Mouse (Mus musculus): ENCODE measurements around the gene Gm37240. TPM values are rescaled to one million over a fixed set of nuclear protein-coding genes. Genes with fewer than 3 reads are reported as not detected.

Gm37240 gene
- polyA plus RNA-seq, 2 experiments from 2014 or later: 3.6 to 5.5 TPM

GRCm38 (mm10) chr3:85232846-85233245 is 654.5 kb downstream of the Gm37240 start:
- ATAC-seq: no peak

- ATAC-seq: no peak
These were observed 665.3 kb downstream of the Gm37240 start for GRCm38 (mm10) chr3:85222046-85222445.

DNA sequence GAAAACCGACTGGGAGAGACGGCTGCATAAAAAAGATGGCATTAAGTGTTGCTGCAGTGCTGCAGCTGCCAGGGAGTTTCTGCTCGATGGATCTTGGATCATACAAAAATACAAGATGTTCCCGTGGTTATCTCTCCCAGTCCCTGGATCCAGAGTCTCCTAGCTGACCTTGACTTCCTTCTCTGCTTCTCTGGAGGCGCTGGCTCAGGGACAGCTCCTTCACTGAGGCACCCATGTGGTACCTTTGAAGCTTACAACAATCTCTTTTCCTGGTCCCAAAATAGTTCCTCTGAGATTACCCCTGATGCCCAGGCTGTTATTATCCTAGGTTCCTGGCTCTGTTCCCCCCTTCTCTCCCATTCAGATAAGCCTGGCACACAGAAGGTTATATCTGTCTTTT is 672.4 kb downstream of the Gm37240 start:
- ATAC-seq: no peak

DNA sequence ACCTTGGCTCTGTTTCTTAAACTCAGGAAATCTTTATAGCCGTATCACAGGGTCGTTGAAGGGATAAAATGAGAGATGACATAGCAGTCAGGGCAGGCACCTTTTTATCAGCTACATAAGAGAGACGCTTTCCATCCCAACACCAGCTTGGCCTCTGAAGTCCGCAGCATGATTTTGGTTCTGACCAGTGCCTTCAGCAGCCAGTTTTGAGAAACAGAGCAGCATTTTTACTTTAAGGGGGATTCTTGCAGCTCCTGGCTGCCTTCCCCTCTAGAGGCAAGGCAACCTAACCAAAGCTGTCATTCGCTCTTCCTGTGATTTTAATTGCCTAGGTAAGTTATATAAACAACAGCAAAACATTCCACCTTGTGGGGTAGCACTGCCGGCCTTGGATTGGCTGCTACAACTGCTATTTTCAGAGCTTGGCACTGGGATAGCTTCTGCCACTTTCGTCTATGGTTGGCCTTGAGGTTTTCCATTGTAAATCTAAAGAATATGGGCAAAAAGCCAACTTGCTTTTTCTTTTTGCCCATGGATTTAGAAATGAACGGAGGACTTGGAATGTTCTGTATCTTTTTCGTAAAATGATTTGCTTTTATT is 674.5 kb downstream of the Gm37240 start:
- no peak for ATAC-seq

GRCm38 (mm10) chr3:85209887-85210844 is 677.2 kb downstream of the Gm37240 start:
- ATAC-seq: no peak

GRCm38 (mm10) chr3:85206475-85206874 is 680.8 kb downstream of the Gm37240 start:
- no peak for ATAC-seq

GRCm38 (mm10) chr3:85205911-85206310 is 681.4 kb downstream of the Gm37240 start:
- no peak for ATAC-seq

- ATAC-seq: no peak
These were observed 683.7 kb downstream of the Gm37240 start for GRCm38 (mm10) chr3:85203659-85204058.

GRCm38 (mm10) chr3:85202726-85203125 is 684.6 kb downstream of the Gm37240 start:
- ATAC-seq: peak; percentile 70

- no peak for ATAC-seq
These were observed 685.5 kb downstream of the Gm37240 start for GRCm38 (mm10) chr3:85201785-85202184.

GRCm38 (mm10) chr3:85198496-85198895 is 688.8 kb downstream of the Gm37240 start:
- no peak for ATAC-seq

GRCm38 (mm10) chr3:85197148-85197547 is 690.2 kb downstream of the Gm37240 start:
- no peak for ATAC-seq

DNA sequence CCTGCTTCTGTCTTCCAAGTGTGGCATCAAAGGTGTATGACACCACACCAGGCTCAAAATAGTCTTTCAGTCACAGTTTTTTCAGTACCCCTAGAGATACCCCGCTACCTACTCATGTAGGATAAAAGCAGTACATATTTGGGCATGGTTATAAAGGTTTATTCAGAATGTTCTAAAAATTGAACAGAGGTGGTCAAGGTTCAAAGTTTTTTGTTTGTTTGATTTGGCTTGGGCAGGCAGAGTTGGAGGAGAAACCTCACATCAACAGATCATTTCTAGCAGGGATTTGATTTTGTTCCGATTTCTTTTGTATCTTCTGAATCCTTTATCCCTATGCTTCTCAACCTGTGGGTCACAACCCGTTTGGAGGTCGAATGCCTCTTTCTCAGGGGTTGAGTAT is 690.7 kb downstream of the Gm37240 start:
- ATAC-seq: no peak

DNA sequence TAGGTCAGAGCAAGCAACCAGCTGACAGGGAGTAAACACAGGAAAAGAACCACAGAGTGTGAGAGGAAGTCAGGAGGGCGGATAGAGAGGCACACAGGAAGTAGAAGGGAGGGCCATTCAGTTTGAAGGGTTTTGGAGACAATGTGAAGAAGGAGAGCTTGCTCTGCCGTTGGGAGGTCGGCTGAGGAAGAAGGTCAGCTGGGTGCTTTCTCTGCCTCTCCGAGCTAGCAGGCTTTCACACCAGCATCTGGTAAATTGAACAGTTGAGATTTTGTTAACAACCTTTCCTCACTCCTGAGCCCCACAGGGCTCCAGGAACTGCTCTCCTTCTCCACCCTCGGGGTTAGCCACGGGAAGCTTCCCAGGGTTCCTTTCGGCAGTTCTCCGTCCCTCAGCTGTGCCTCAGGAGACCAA is 692.2 kb downstream of the Gm37240 start:
- peak; percentile 94 for ATAC-seq

GRCm38 (mm10) chr3:85189791-85190190 is 697.5 kb downstream of the Gm37240 start:
- no peak for ATAC-seq

GRCm38 (mm10) chr3:85188364-85188763 is 699.0 kb downstream of the Gm37240 start:
- ATAC-seq: peak; percentile 47

- ATAC-seq: no peak
These were observed 700.6 kb downstream of the Gm37240 start for GRCm38 (mm10) chr3:85186661-85187076.

DNA sequence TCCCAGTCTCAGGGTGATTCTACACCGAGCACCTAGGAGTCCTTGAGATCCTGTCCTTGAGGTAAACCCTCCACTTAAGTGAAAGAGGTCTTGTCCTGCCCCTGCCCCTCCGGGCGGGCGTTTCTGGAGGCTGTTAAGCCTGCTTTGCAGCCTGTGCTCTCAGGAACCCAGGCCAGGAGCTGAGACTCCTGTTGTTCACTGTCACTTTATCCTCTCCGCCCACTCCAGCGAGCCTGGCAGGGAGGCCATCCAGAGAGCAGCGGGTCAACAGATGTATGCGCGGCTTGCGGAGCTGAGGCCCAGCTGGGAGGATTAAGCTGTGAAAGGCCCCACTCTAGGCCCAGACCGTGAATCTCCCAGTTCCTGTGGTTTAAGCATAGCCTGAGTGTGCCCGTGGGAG is 701.5 kb downstream of the Gm37240 start:
- ATAC-seq: no peak

DNA sequence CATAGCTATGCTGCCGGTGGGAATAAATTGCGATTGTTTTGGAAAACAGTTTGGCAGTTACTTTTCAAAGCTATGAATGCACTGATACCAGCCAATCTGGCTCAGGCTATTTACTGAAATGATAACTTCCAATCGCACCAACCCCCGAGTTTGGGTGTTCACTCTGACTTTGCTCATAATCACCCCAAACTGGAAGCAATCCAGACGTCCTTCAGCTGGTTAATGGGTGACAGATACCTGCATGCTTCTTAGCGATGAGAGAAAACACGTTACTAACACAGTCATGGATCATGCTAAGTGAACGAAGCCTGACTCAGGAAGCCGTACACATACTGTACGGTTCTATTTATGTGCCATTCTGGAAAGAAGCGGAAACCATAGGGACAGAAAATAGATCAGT is 702.4 kb downstream of the Gm37240 start:
- ATAC-seq: no peak

DNA sequence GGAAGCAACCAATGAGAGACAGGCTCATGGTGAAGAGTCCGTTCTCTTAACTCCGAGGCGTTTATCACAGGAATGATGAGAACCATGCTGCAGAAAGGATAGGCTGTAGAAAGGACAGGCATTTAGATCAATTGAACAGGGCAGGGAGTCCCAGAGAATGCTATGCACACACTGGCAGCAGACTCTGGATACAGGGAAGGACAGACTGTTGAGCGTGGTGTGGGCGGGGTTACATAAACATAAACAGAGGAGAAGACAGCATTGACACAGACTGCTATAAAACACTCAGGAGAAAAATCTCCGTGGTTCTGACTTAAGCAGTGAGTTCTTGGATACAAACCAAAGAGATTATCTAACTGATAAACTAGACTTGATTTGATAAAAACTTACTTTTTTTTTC is 703.2 kb downstream of the Gm37240 start:
- no peak for ATAC-seq

- no peak for ATAC-seq
These were observed 710.6 kb downstream of the Gm37240 start for GRCm38 (mm10) chr3:85176736-85177135.

DNA sequence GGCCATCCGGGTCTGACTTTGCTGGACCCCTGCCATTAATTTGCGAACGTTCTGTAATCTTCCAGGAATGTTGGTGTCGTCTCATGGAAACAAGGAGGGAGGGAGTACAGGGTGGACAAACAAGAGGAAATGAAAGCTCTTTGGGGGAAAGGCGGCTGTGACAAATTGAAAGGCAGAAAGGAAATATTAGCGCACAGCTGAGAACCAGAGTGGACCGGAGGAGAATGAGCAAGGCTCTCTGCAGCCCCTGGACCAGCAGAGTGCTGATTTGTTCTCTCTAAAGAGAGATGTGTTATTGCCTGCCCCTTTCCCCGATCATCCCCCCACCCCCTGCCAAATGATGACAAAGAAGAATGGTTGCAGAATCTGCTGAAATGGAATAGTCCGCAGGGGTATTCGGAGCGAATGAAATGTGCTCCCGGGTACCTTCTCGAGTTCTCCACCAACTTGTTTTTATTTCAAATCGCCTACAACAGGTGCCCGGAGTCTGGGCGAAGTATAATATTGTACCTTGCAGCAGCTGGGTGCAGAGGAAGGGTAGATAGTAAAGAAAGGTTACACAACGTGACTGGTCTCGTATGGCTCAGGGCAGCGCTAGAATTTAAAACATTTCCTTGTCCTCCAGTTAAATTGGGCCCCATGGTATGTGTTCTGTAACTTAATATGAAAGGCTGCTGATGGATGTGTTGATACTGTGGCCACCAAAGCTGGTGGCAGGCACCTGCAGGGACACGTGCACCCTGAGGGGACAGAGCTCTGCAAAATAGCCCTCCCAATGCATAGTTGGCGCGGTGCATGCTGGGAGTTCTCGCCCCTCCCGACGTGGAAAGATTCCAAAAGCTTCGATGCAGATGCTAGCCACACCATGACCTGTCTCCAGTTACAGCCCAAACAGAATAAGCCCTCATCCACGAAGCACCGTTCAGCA is 712.5 kb downstream of the Gm37240 start:
- no peak for ATAC-seq

Measured in CD4-positive, CD25-positive, alpha-beta regulatory T cell, adult 4 months (primary cell).